Mouse (Mus musculus) cerebellum, adult 8-10 months (tissue): Measurements from ENCODE around the gene Wif1.
A peak's percentile ranks its signal among the peaks of the same experiment; 100 is the strongest.

Experiments
- DNase-seq: peaks from one replicate; pipeline ENCODE4 v3.0.0; 2022

The Wif1 gene

GRCm38 (mm10) chr10:121033826-121034568 is at the start of gene Wif1:
Gene Wif1 (plus strand): TSS chr10:121033960.
- peak; percentile 68 for DNase-seq

GRCm38 (mm10) chr10:121002135-121002534 is 31.6 kb upstream of the Wif1 start:
- DNase-seq, result no peak

- DNase-seq, result no peak
These were observed 22.3 kb upstream of the Wif1 start for GRCm38 (mm10) chr10:121011496-121011895.

GRCm38 (mm10) chr10:121016291-121016690 is 17.5 kb upstream of the Wif1 start:
- no peak for DNase-seq

DNA sequence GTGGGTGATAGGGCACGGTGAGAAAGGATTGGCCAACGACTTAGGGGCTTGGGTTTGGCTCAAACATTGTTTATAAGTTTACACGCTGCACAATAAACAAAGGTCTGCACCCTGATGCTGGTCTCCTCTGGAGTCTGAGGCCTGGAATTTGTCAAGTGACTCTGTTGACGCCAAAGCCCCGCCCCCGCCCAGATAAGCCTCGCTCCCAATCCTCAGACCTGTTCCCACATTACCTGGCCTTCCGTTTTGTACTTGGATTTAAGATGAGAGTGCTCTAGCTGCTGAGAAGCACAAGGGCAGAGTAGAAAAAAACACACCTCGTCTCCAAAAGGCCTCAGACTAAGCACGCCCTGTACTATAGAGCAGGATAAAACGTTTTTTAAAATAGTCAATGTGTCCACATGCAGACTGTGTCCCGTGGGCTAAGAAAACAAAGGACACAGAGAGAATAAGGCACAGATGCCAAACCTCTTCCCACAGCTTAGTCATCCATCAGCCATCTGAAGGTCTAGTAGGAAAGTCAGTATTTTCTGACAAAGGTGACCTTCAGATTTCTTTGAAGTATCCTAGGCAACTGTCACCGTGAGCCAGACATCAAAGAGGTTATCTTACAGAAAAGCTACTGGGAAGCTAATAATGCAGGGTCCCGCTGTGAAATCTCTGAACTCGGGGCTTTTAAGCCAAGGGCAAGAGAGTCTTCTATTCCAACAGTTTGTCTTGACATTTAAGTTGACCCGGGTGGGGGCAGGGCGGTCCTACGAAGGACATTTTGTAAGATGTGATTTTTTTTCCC is 16.9 kb upstream of the Wif1 start:
- DNase-seq, result no peak

- DNase-seq, result no peak
These were observed 10.8 kb upstream of the Wif1 start for GRCm38 (mm10) chr10:121022951-121023350.

- peak; percentile 3 for DNase-seq
These were observed 2.0 kb upstream of the Wif1 start for GRCm38 (mm10) chr10:121031802-121032201.

GRCm38 (mm10) chr10:121033128-121033791 is 500 bp upstream of the Wif1 start:
- DNase-seq, result peak; percentile 58

GRCm38 (mm10) chr10:121034569-121034947 is 798 bp downstream of the Wif1 start:
- DNase-seq, result no peak

- DNase-seq, result no peak
These were observed 5.0 kb downstream of the Wif1 start for GRCm38 (mm10) chr10:121038556-121039284.

- DNase-seq, result no peak
These were observed 7.2 kb downstream of the Wif1 start for GRCm38 (mm10) chr10:121040911-121041310.

DNA sequence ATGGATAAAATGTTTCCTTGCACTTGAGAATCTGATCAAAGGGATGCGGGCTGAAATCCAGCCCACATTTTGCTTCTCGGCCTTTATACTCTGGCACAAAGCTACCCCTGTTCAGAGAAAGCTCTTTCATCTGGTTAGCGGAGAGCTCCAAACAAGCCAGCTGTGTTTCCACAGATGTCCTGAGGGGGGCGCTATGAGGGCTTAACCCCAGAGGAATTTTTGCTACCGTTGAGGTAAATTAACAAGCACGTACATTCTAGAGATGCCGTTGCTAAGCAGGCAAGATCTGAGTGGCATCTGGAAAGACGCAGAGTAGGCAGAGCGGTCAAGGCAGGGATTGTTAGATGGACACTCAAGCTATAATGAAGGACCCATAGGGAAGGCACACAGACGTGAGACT is 13.7 kb downstream of the Wif1 start:
- DNase-seq, result no peak

DNA sequence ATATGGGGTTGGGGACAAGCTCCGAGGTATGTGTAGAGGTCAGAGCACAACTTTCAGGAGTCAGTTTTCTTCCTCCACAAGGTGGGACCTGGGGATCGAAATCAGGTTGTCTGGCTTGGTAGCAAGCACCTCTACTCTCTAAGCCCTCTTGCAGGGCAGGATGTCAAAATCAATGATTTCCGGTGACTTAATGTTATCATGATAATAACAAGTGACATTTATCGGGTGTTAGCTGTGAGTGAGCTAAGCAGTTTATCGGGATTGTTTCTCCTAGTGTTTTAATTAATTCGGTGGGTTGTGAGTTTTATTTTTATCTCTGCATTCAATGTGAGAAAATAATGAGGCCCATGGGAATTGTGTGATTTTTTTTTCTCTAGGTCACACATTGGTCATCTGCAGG is 18.3 kb downstream of the Wif1 start:
- DNase-seq, result no peak

DNA sequence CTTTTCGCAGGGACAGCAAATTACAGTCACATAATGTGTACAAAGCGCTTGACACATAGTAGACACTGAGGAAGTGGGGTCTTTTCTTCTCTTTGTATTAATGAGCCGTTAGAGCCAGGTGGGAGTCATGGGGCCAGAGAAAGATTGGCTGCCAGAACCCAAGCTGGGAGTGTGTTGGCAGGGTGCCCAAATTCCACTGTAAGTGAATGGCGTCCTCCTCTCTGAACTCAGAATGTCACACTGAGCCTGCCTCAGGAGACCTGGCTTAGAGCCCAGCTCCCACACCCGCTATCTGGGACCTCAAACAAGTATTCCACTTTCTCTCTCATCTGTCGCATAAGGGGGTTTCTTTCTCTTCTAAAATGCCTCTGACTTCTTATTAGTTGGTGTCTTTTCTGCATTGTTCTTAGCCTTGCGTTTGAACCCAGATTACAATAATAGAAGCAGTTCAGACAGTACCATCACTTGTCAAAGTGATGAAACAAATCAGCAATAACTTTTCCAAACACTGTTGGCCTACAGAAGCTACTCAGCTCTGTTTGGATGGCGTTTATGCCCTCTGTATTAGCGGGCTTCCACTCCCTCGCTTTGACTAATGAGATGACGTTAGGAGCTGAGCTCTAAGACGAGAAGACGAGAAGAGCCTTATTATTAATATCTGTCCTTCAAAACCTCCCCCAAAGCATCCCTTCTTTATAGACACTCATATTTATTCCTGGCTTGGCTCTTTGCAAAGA is 21.9 kb downstream of the Wif1 start:
- peak; percentile 11 for DNase-seq

DNA sequence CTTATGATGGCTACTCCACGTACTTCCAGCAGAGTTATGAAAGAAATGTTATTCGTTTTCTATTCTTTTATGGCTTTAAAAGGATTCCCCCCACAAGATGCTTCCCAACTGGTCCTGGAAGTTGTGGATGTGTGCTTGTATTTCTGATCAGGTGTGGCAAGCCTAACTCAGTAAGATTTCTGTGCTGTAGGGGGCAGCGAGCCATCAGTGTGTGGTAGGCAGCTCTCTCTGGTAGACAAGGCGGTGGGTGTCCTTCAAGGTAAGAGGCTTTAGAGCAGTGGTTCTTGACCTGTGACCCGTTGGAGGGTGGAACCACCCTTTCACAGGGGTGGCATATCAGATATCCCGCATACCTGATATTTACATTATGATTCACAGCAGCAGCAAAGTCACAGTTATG is 23.1 kb downstream of the Wif1 start:
- DNase-seq, result no peak

- no peak for DNase-seq
These were observed 25.6 kb downstream of the Wif1 start for GRCm38 (mm10) chr10:121059043-121060003.

DNA sequence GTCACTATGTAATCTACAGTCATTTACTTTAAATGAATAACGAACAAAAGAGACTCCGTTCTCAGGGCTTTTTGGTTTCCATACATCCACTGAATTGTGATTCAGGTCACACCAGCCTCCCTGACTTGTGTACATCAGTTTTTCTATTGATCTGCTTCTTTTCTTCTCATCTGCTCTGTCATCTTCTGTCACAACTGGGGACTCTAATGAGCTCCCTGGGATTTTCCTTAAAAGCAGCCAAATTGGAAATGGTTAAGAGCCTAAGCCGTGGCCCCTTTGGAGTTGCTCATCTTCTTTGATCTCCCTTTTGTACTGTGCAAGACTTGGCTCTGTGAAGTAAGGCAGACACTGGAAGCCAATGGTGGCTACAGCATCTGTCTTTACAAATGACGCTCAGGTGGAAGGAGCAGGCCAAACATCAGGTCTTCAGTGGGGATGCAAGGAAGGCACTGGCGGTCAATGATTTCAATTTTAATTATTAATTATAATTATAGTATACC is 27.6 kb downstream of the Wif1 start:
- no peak for DNase-seq

GRCm38 (mm10) chr10:121062704-121063103 is 28.9 kb downstream of the Wif1 start:
- DNase-seq, result no peak

- DNase-seq, result no peak
These were observed 33.7 kb downstream of the Wif1 start for GRCm38 (mm10) chr10:121067416-121067951.

- DNase-seq, result no peak
These were observed 34.2 kb downstream of the Wif1 start for GRCm38 (mm10) chr10:121068003-121068402.

GRCm38 (mm10) chr10:121070742-121071141 is 37.0 kb downstream of the Wif1 start:
- DNase-seq, result no peak
